Mouse (Mus musculus): ENCODE results near the gene Aagab.

Aagab gene

GRCm38 (mm10) chr9:63648520-63648918, 46.1 kb downstream of the Aagab start:
- peak in 1 of 2 experiments; percentile 42 for DNase-seq

- DNase-seq = peak; percentile 44 to 59
Measured at GRCm38 (mm10) chr9:63649841-63650545, 47.5 kb downstream of the Aagab start.

GRCm38 (mm10) chr9:63650905-63651304, 48.4 kb downstream of the Aagab start:
- peak; percentile 54 to 59 for DNase-seq

GRCm38 (mm10) chr9:63651594-63651993, 49.1 kb downstream of the Aagab start:
- peak in 1 of 2 experiments; percentile 37 for DNase-seq

GRCm38 (mm10) chr9:63653666-63654065, 51.2 kb downstream of the Aagab start:
- DNase-seq = no peak

GRCm38 (mm10) chr9:63654575-63654974, 52.1 kb downstream of the Aagab start:
- DNase-seq = peak in 1 of 2 experiments; percentile 39

- peak in 1 of 2 experiments; percentile 49 for DNase-seq
Measured at GRCm38 (mm10) chr9:63655092-63655491, 52.6 kb downstream of the Aagab start.

- no peak for DNase-seq
Measured at GRCm38 (mm10) chr9:63657167-63657566, 54.7 kb downstream of the Aagab start.

GRCm38 (mm10) chr9:63658436-63658835, 56.0 kb downstream of the Aagab start:
- peak in 1 of 2 experiments; percentile 32 for DNase-seq

GRCm38 (mm10) chr9:63658970-63659371, 56.5 kb downstream of the Aagab start:
- DNase-seq = peak; percentile 88 to 93

- DNase-seq = no peak
Measured at GRCm38 (mm10) chr9:63660061-63660460, 57.6 kb downstream of the Aagab start.

- no peak for DNase-seq
Measured at GRCm38 (mm10) chr9:63660691-63661090, 58.2 kb downstream of the Aagab start.

- no peak for DNase-seq
Measured at GRCm38 (mm10) chr9:63662759-63663158, 60.3 kb downstream of the Aagab start.

- DNase-seq = no peak
Measured at GRCm38 (mm10) chr9:63663222-63663621, 60.8 kb downstream of the Aagab start.

- DNase-seq = no peak
Measured at GRCm38 (mm10) chr9:63664300-63664745, 61.9 kb downstream of the Aagab start.

- no peak for DNase-seq
Measured at GRCm38 (mm10) chr9:63664792-63665646, 62.6 kb downstream of the Aagab start.

- no peak for DNase-seq
Measured at GRCm38 (mm10) chr9:63666612-63667372, 64.3 kb downstream of the Aagab start.

- DNase-seq = no peak
Measured at GRCm38 (mm10) chr9:63667373-63667724, 64.9 kb downstream of the Aagab start.

GRCm38 (mm10) chr9:63668621-63669020, 66.2 kb downstream of the Aagab start:
- no peak for DNase-seq

GRCm38 (mm10) chr9:63669816-63670215, 67.4 kb downstream of the Aagab start:
- DNase-seq = no peak

- DNase-seq = no peak
Measured at GRCm38 (mm10) chr9:63672797-63673493, 70.5 kb downstream of the Aagab start.

- no peak for DNase-seq
Measured at GRCm38 (mm10) chr9:63673494-63673805, 71.0 kb downstream of the Aagab start.

GRCm38 (mm10) chr9:63674613-63675012, 72.2 kb downstream of the Aagab start:
- DNase-seq = no peak

Measured in cerebellum, postnatal 14 days (tissue).